Mouse (Mus musculus) urinary bladder, postnatal 4 days (tissue): ENCODE results near the gene Racgap1.

Source experiments
- DNase-seq, 2 experiments: peaks; one replicate each; pipeline ENCODE4 v3.0.0; 2021 to 2022; ENCODE audit warnings: low spot score in 2 of 2

Racgap1 gene

GRCm38 (mm10) chr15:99664600-99665451 is 13.4 kb upstream of the Racgap1 start:
- DNase-seq = peak; percentile 52 to 64

GRCm38 (mm10) chr15:99663964-99664599 is 12.6 kb upstream of the Racgap1 start:
- DNase-seq = no peak

- DNase-seq = no peak
These were observed 10.9 kb upstream of the Racgap1 start for GRCm38 (mm10) chr15:99662371-99662770.

- no peak for DNase-seq
These were observed 9.8 kb upstream of the Racgap1 start for GRCm38 (mm10) chr15:99661121-99661830.

- no peak for DNase-seq
These were observed 7.0 kb upstream of the Racgap1 start for GRCm38 (mm10) chr15:99658437-99658836.

GRCm38 (mm10) chr15:99655956-99656355 is 4.5 kb upstream of the Racgap1 start:
- DNase-seq = no peak

- DNase-seq = no peak
These were observed 2.4 kb upstream of the Racgap1 start for GRCm38 (mm10) chr15:99653876-99654275.

GRCm38 (mm10) chr15:99653291-99653690 is 1.8 kb upstream of the Racgap1 start:
- DNase-seq = no peak

- DNase-seq = no peak
These were observed 772 bp upstream of the Racgap1 start for GRCm38 (mm10) chr15:99651984-99652872.

- no peak for DNase-seq
These were observed 1.2 kb downstream of the Racgap1 start for GRCm38 (mm10) chr15:99650304-99650703.

GRCm38 (mm10) chr15:99649067-99649761 is 2.2 kb downstream of the Racgap1 start:
- DNase-seq = no peak

GRCm38 (mm10) chr15:99648326-99648725 is 3.1 kb downstream of the Racgap1 start:
- no peak for DNase-seq

GRCm38 (mm10) chr15:99644776-99645175 is 6.7 kb downstream of the Racgap1 start:
- DNase-seq = no peak

GRCm38 (mm10) chr15:99643832-99644231 is 7.6 kb downstream of the Racgap1 start:
- no peak for DNase-seq

- no peak for DNase-seq
These were observed 8.8 kb downstream of the Racgap1 start for GRCm38 (mm10) chr15:99642622-99643021.

- no peak for DNase-seq
These were observed 13.4 kb downstream of the Racgap1 start for GRCm38 (mm10) chr15:99638124-99638485.

GRCm38 (mm10) chr15:99637405-99638123 is 13.9 kb downstream of the Racgap1 start:
- DNase-seq = no peak

- no peak for DNase-seq
These were observed 16.8 kb downstream of the Racgap1 start for GRCm38 (mm10) chr15:99634702-99635101.

- no peak for DNase-seq
These were observed 19.8 kb downstream of the Racgap1 start for GRCm38 (mm10) chr15:99631618-99632017.

GRCm38 (mm10) chr15:99622063-99622462 is 29.4 kb downstream of the Racgap1 start:
- DNase-seq = no peak
